Mouse (Mus musculus) embryonic fibroblast, embryonic 13.5 days (primary cell): Measurements from ENCODE around the gene Polg.

Source experiments
- CTCF ChIP-seq: IDR thresholded peaks from 2 replicates; pipeline ENCODE4 v1.5.1; 2011; ENCODE audit warnings: mild to moderate bottlenecking, control low read depth, low read length, moderate library complexity, borderline replicate concordance; ENCODE audit not compliant: insufficient read depth
- POLR2A ChIP-seq: IDR thresholded peaks from 2 replicates; pipeline ENCODE4 v1.6.1; 2011; ENCODE audit warnings: low read depth, mild to moderate bottlenecking, control low read depth, low read length, moderate library complexity

- TF ChIP-seq CTCF (no peak), POLR2A (no peak)
Measured at GRCm38 (mm10) chr7:79507756-79508155, 41.6 kb upstream of the Polg start.
